Mouse (Mus musculus): ENCODE data around the gene Eif2ak4.

DNA sequence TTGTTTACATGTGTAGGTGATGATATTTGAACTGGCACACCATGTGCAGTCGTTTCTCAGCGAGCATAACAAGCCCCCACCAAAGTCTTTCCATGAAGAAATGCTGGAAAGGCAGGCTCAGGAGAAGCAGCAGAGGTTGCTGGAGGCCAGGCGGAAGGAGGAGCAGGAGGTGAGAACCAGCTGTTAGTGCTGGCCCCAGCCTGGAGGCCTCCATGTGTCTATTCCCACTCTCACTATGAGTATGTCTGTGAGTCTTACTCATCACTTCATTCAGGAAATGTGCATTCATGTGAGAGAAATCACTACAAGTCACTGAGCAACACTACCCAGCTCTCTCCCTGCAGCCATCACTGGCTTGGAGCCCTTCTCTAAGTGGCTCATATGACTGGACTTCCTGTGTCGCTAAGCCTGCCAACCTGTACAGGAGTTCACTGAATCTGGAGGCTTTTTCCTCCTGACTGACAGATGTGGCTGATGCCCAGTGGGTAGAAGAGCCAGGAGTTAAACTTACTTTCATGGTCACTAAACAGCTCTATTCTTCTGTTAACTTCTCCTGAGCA, 20.0 kb downstream of the Eif2ak4 start:
- no peak for TF ChIP-seq CTCF (IDR thresholded peaks at IDR 0.05; ENCODE audit: extremely low read depth, insufficient read depth, insufficient read length, insufficient replicate concordance)
- no peak for TF ChIP-seq POLR2A (IDR thresholded peaks at IDR 0.05; ENCODE audit: low read depth, low read length)
